Mouse (Mus musculus): Measurements from ENCODE around the gene Cfap221.

The Cfap221 gene

GRCm38 (mm10) chr1:119899195-119900123 lies 97.6 kb downstream of the Cfap221 start:
- no peak for DNase-seq

- DNase-seq = peak; percentile 73
Observed at GRCm38 (mm10) chr1:119894936-119895335, 102.1 kb downstream of the Cfap221 start.

- no peak for DNase-seq
Observed at GRCm38 (mm10) chr1:119893600-119893999, 103.4 kb downstream of the Cfap221 start.

GRCm38 (mm10) chr1:119892933-119893332 lies 104.1 kb downstream of the Cfap221 start:
- no peak for DNase-seq

- DNase-seq = peak; percentile 64
Observed at GRCm38 (mm10) chr1:119891865-119892264, 105.2 kb downstream of the Cfap221 start.

- no peak for DNase-seq
Observed at GRCm38 (mm10) chr1:119891149-119891548, 105.9 kb downstream of the Cfap221 start.

- no peak for DNase-seq
Observed at GRCm38 (mm10) chr1:119889347-119889746, 107.7 kb downstream of the Cfap221 start.

- no peak for DNase-seq
Observed at GRCm38 (mm10) chr1:119886320-119886719, 110.7 kb downstream of the Cfap221 start.

GRCm38 (mm10) chr1:119884272-119884671 lies 112.8 kb downstream of the Cfap221 start:
- DNase-seq = no peak

- DNase-seq = no peak
Observed at GRCm38 (mm10) chr1:119878909-119879308, 118.1 kb downstream of the Cfap221 start.

- DNase-seq = no peak
Observed at GRCm38 (mm10) chr1:119877469-119877868, 119.6 kb downstream of the Cfap221 start.

All from cerebellum, adult 9-11 months (tissue).